Mouse (Mus musculus): ENCODE results near the gene Tbc1d12. TPM values are rescaled to one million over a fixed set of nuclear protein-coding genes. Genes with fewer than 3 reads are reported as not detected.

Tbc1d12 gene
- polyA plus RNA-seq (2017; shearing (Covaris generic)) = 0.38 TPM

DNA sequence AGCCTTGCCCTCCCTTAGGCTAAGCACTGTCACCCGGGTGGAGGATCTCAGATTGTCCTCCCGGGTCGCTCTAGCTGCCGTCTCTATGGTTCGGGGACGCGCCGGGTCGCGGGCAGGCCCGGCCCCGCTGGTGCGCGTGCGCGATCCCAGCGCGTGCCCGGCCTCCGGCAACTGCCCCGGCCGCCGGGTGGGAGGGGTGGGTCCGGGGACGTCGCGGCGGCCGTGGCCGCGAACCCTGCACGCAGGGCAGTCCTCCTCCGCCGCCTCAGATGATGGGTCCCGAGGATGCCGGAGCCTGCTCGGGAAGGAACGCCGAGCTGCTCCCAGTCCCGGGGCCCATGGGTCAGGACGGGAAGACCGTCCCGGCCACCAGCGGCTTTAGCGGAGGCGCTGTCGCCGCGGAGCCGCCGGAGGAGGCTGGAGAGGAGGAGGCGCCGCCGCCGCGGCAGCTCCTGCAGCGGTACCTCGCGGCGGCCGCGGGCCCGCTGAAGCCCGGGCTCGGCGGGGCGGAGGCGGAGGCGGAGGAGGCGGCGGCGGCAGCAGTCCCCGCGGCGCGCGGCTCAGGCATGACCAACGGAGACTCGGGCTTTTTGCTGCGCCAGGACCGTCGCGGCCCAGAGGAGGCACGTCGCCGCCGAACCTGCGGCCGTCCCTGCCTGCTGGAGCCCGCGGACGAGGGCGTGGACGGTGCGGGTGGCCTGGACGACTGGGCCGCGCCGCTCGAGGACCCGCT, at the start of gene Tbc1d12:
Tbc1d12 (plus strand) TSS at position 142 of the 733 bp plus-strand sequence.

DNA sequence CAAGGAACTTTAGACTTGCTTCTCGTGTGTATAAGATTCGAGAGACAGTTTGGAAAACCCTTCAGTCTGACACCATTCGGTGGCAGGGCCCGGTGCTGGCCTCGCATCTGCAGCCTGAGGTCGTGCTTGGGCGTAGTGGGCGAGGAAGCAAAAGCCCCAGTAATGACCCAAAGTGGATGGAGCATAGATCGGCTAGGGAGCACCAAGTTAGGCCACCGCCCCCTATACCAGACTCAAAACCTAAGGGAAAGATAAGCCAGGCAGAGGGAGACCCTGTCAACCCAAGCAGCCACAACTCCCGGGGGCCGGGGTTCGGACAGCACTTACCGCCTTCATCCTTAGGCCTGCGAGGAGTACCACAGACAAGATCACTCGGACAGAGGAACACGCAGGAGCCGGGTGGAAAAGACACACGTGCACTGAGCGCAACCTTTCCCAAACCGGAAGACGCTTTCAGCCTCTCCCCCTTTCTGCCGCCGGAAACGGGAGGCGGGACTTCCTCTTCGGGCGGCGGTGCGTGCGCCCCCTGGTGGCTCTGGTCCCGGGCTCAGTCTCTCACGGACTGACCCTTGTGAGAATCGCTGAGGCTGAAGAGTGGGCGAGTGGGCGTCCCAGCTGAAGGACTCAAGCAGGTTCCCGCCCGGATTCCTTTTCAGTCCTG, 17.5 kb upstream of the Tbc1d12 start, which contains the start of gene Noc3l:
Noc3l (minus strand) TSS at position 472 of the 661 bp plus-strand sequence.

DNA sequence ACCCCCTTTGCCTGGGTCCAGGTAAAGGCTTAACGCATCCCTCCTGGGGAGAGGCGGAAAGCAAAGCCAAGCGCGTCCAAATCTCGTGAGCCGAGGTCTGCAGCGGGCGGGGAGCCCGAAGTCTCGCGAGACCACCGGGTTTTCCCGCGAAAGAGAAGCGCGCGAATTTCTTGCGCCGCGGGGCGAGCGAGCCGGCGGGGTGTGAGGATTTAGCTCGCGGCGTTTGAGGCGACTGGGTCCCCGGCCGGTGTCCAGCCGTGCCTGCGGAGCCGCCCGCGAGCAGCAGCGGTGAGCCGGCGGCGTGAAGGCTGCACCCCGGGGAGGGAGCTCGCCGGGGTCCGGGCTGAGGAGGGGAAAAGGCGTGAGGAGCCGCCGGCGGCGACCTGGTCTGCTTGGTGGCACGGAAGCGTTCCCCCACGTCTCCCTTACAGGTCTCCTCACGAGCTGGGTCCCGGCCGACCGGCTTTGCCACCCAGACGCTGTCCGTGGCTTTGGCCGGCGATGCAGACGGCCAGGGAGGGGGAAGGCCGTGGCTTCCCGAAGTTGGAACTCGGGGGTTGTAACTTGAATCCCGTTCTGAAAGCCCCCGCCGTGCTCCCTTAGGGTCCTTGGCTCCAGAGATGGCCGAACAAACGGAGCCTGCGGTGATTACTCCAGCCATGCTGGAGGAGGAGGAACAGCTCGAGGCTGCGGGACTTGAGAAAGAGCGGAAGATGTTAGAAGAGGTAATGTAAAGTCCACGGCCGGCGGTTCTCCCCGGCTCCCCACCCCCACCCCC, 94.6 kb downstream of the Tbc1d12 start, which contains the start of gene Hells:
Hells (plus strand) TSS at position 128 of the 778 bp plus-strand sequence.

Other genes with a start within 250 kb of the Tbc1d12 start
- 15.7 TPM for gene Noc3l, start 17.3 kb upstream of the Tbc1d12 start, polyA plus RNA-seq (2017; shearing (Covaris generic))
- 22.9 TPM for gene Hells, start 94.3 kb downstream of the Tbc1d12 start, polyA plus RNA-seq (2017; shearing (Covaris generic))
- gene Cyp2c55, start 170.4 kb downstream of the Tbc1d12 start, polyA plus RNA-seq (2017; shearing (Covaris generic)) = not detected
- gene Cyp2c65, start 224.4 kb downstream of the Tbc1d12 start, polyA plus RNA-seq (2017; shearing (Covaris generic)) = not detected

All from activated CD4-positive, CD25-positive, alpha-beta regulatory T cell, adult 9 weeks (primary cell).